Mouse (Mus musculus) liver, embryonic 14.5 days (tissue): ENCODE data around the gene Usp5.

Experiments
- CTCF ChIP-seq: IDR thresholded peaks from 2 replicates; pipeline ENCODE4 v1.5.1; 2016; ENCODE audit warnings: antibody characterized with exemption, low read depth, control low read depth
- EP300 ChIP-seq: IDR thresholded peaks from 2 replicates; pipeline ENCODE4 v1.6.1; 2016; ENCODE audit warnings: antibody characterized with exemption, low read depth

DNA sequence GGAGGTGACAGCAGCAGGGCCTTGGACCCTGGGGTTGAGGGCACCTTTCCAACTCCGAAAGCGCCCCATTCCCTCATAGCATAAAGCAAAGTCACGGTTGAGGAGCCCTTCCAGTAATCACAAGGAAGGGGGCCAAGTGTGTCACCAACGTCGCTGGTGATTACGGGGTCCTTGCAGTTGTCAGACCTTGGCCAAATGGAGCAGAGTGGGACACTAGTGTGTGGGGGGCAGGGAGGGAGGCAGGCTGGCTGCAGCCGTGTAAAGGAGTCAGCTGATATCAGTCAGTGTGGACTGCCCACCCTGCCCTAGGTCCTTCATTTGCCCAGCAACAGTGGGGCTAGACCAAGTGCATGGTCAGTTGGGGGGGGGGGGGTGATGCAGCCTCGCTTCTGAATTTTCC, 14.8 kb downstream of the Usp5 start:
- TF ChIP-seq CTCF (no peak), EP300 (no peak)
